Mouse (Mus musculus): ENCODE data around the gene Dctn3.
"Not testable (repeated sequence)": the region's sequence is repeated elsewhere in the genome, so short reads cannot be mapped to it uniquely, and the experiment has no call there.

- TF ChIP-seq CTCF (IDR thresholded peaks at IDR 0.05; ENCODE audit: control insufficient read depth, insufficient read depth, low read length), result peak; percentile 72
- not testable (repeated sequence) for TF ChIP-seq POLR2A (IDR thresholded peaks at IDR 0.05; ENCODE audit: borderline replicate concordance, control insufficient read depth, low read depth, low read length)
Measured at GRCm38 (mm10) chr4:41696930-41697841, 25.8 kb downstream of the Dctn3 start, which contains the start of gene Cntfr.

All from bone marrow, adult 2 months (tissue).